Mouse (Mus musculus) ovary, postnatal 14 days (tissue): ENCODE data around the gene Frrs1l.

Source experiments
- DNase-seq: peaks from one replicate; pipeline ENCODE4 v3.0.0; 2022; ENCODE audit warnings: low spot score

Frrs1l gene

DNA sequence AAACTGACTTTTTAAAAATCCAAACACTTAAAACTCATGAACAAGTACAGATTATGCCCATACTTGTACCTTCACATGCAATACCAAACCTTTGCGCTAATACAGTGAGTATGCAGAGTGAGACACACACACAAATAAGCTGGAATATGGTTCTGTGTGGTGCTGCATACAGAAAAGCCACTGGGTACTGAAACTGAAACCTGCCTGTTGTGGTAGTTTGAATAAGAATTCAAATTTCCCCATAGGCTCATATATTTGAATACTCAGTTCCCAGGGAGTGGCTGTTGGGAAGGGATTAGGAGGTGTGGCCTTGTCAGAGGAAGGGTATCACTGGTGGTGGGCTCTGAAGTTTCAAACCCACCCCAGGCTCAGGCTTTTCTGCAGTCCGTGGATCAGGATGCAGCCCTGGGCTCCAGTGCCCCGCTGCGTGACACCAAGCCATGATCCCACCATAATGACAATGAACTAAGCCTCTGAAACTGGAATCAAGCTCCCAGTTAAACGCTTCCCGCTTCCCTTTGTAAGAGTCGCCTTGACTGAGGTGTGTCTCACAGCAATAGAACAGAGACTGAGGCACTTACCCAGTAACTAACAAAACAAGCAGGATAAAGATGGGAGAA lies 77.7 kb downstream of the Frrs1l start:
- no peak for DNase-seq

GRCm38 (mm10) chr4:56909568-56909967 lies 80.6 kb downstream of the Frrs1l start:
- no peak for DNase-seq

DNA sequence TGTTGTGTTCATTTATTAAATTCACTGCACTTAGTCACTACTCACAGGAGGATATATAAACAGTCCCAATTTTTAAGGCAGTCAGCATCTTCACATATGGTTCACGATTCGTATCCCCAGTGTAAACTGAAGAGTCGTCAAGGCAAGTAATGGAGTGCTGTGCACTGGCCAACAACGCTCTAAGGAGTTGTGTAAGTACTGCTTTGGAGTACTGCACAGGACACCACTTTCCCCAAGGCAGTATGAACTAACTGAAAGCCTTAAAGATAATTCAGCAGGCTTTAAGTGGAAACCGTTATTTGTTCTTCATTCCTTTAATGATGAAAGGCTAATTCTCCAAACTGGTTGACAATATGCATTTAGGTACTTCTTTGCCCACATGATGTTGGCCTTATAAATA lies 82.5 kb downstream of the Frrs1l start:
- DNase-seq = no peak
